Mouse (Mus musculus) midbrain, embryonic 16.5 days (tissue): ENCODE measurements around the gene Aym1. TPM values are rescaled to one million over a fixed set of nuclear protein-coding genes. Genes with fewer than 3 reads are reported as not detected.

ENCODE experiments used
- ATAC-seq: fragments of 200-750 bp; cut with Nextera tagmentation; 2 replicates; pipeline ENCODE4 v1.8.0; 2017; ENCODE audit warnings: moderate TSS enrichment
- H3K27ac ChIP-seq: fragments of 300-500 bp; sonication (generic); 2 replicates; pipeline ENCODE4 v1.5.1; 2014; ENCODE audit warnings: mild to moderate bottlenecking, low read length, mixed read lengths
- H3K27me3 ChIP-seq: fragments of 300-500 bp; sonication (generic); 2 replicates; pipeline ENCODE4 v1.6.1; 2014; ENCODE audit warnings: low read depth, low read length, mixed read lengths; ENCODE audit not compliant: control insufficient read depth, insufficient read depth
- H3K36me3 ChIP-seq: fragments of 300-500 bp; sonication (generic); 2 replicates; pipeline ENCODE4 v1.6.1; 2014; ENCODE audit warnings: mild to moderate bottlenecking, low read length, moderate library complexity, mixed read lengths; ENCODE audit not compliant: control insufficient read depth, insufficient read depth
- H3K4me1 ChIP-seq: fragments of 300-500 bp; sonication (generic); 2 replicates; pipeline ENCODE4 v1.6.1; 2014; ENCODE audit warnings: mild to moderate bottlenecking, low read length, mixed read lengths; ENCODE audit not compliant: control insufficient read depth, insufficient read depth
- H3K4me2 ChIP-seq: fragments of 300-500 bp; sonication (generic); 2 replicates; pipeline ENCODE4 v1.6.1; 2014; ENCODE audit warnings: mild to moderate bottlenecking, low read length, mixed read lengths
- H3K4me3 ChIP-seq: fragments of 300-500 bp; sonication (generic); 2 replicates; pipeline ENCODE4 v1.5.1; 2014; ENCODE audit warnings: low read depth, mild to moderate bottlenecking, low read length, moderate library complexity, mixed read lengths
- H3K9ac ChIP-seq: fragments of 300-500 bp; sonication (generic); 2 replicates; pipeline ENCODE4 v1.6.1; 2014; ENCODE audit warnings: low read depth, low read length, mixed read lengths
- H3K9me3 ChIP-seq: fragments of 300-500 bp; sonication (generic); replicated peaks from 2 replicates; pipeline ENCODE4 v1.6.1; 2014; ENCODE audit warnings: mild to moderate bottlenecking, low read length, mixed read lengths; ENCODE audit not compliant: control insufficient read depth, poor library complexity, severe bottlenecking
- WGBS: fragments of 180-500 bp; shearing (Covaris S2); extraction: QIAGEN DNeasy Blood & Tissue Kit; methylation state at CpG from one replicate; pipeline ENCODE4 v1.1.7; 2014; 5-methylcytosine and 5-hydroxymethylcytosine counted together
- polyA plus RNA-seq: library from polyadenylated mRNA; unstranded; fragments of >200 nt; fragmentation: Nextera tagmentation; extraction: Ambion mirVana; gene quantifications from 2 replicates; pipeline ENCODE4 v1.2.1, GENCODE M21; 2015

The Aym1 gene
- polyA plus RNA-seq, 1 experiment from 2014 or later = not detected

- ATAC-seq = no peak
- H3K4me2 ChIP-seq = no peak overlapping the region
- peaks cover 15% of the 10 kb centered on the region for H3K4me1 ChIP-seq
- WGBS = 8% methylated on average over 7 of the region's 7 CpGs
- H3K9me3 ChIP-seq = no peaks in the 10 kb centered on the region
- no peak overlapping the region for H3K4me3 ChIP-seq
- peaks cover 31% of the 10 kb centered on the region for H3K27me3 ChIP-seq
- H3K27ac ChIP-seq = no peak overlapping the region
- H3K9ac ChIP-seq = no peak overlapping the region
- no peaks in the 10 kb centered on the region for H3K36me3 ChIP-seq
Observed at GRCm38 (mm10) chr5:113349226-113349625, 7.9 kb upstream of the Aym1 start.

DNA sequence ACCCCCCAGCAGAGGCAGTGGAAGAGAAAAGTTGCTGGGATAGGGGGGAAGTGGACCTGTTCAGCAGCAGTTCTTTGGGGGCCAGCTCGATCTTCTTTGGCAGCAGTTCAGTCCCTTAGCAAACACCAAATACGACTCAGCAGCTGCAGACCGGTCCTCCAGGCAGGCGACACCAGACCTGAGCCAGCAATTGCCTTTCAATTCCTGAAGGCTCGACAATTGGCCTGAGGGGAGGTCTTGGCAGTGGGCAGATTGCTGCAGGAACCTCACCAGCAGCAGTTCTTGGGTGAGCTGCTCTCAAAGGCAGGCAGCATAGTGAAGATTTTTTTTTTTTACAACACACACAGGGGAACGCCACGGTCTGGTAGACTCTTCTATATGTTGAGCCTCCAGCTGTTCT is 7.3 kb upstream of the Aym1 start:
- Histone ChIP-seq H3K9ac (no peak overlapping the region), H3K4me1 (peaks cover 15% of the 10 kb centered on the region), H3K9me3 (no peaks in the 10 kb centered on the region), H3K27ac (no peak overlapping the region), H3K36me3 (no peaks in the 10 kb centered on the region), H3K4me2 (no peak overlapping the region), H3K4me3 (no peak overlapping the region), H3K27me3 (peaks cover 25% of the 10 kb centered on the region)
- 6% methylated on average over 7 of the region's 7 CpGs for WGBS
- ATAC-seq = no peak

GRCm38 (mm10) chr5:113351768-113352167 is 5.3 kb upstream of the Aym1 start:
- Histone ChIP-seq H3K9me3 (no peaks in the 10 kb centered on the region), H3K9ac (no peak overlapping the region), H3K27ac (no peak overlapping the region), H3K27me3 (peaks cover 11% of the 10 kb centered on the region), H3K36me3 (no peaks in the 10 kb centered on the region), H3K4me2 (no peak overlapping the region), H3K4me3 (no peak overlapping the region), H3K4me1 (peaks cover 13% of the 10 kb centered on the region; the same call in 1 of the 2 replicates)
- WGBS = 27% methylated on average over 3 of the region's 3 CpGs
- peak; percentile 41; the same call in 1 of the 2 replicates for ATAC-seq

- H3K4me2 ChIP-seq = no peak overlapping the region
- WGBS = 72% methylated on average over 6 of the region's 6 CpGs
Observed at GRCm38 (mm10) chr5:113352636-113353035, 4.5 kb upstream of the Aym1 start.

DNA sequence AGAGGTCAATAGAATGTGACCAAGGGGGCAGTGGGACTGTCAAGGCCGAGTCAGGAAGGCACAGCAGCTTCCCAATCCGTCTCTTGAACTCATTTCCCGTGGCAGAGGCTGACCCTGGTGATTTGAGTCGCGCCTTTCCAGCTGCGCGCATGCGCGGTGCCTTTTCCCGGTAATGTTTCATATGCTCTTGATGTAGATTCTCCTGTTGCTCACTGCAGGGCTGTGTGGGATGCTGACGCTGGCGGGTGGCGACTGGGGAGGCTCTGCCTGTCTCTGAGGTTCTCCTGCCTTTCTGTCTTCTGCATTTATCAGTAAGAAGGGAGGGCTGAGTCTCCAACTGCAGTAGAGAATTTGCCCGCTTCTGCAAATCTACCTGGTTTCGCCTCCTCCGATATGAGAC is 2.8 kb upstream of the Aym1 start:
- H3K4me2 ChIP-seq = peak overlapping the region; percentile 34
- H3K9ac ChIP-seq = no peak overlapping the region
- peaks cover 17% of the 10 kb centered on the region for H3K4me1 ChIP-seq
- H3K27me3 ChIP-seq = peaks cover 3% of the 10 kb centered on the region
- ATAC-seq = no peak
- no peak overlapping the region for H3K4me3 ChIP-seq
- H3K27ac ChIP-seq = no peak overlapping the region
- WGBS = 49% methylated on average over 16 of the region's 16 CpGs
- H3K9me3 ChIP-seq = no peaks in the 10 kb centered on the region
- no peaks in the 10 kb centered on the region for H3K36me3 ChIP-seq

More at GRCm38 (mm10) chr5:113352636-113353035, 4.5 kb upstream of the Aym1 start:
- Histone ChIP-seq H3K27ac (no peak overlapping the region), H3K4me1 (peaks cover 18% of the 10 kb centered on the region), H3K9ac (no peak overlapping the region), H3K36me3 (no peaks in the 10 kb centered on the region), H3K9me3 (no peaks in the 10 kb centered on the region), H3K4me3 (no peak overlapping the region), H3K27me3 (peaks cover 11% of the 10 kb centered on the region)
- ATAC-seq = no peak

GRCm38 (mm10) chr5:113357656-113358055 is 562 bp downstream of the Aym1 start:
- Histone ChIP-seq H3K27ac (no peak overlapping the region), H3K9ac (no peak overlapping the region), H3K4me1 (peaks cover 8% of the 10 kb centered on the region), H3K36me3 (no peaks in the 10 kb centered on the region), H3K4me3 (no peak overlapping the region), H3K27me3 (peaks cover 3% of the 10 kb centered on the region), H3K4me2 (no peak overlapping the region), H3K9me3 (no peaks in the 10 kb centered on the region)
- WGBS = 40% methylated on average over 3 of the region's 3 CpGs
- ATAC-seq = no peak

DNA sequence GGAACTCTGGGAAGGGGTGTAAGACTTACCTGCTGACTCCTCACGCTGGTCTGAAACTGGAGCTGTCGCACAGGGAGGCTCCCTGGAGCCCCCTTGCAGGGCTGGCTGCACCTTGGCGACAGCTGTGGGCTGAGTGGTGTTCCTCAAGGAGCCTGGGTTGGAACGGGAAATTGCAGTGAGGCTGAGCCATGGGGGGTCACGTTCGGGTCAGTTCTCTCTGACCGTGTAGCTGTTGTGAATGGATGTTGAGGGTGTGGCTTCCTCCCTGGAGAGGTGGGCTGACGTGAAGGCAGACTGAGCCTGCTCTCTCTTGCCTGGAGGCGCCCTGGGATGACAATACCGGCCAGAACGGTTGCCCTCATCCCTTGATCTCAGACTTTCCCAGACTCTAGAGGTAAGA is 1.7 kb downstream of the Aym1 start:
- H3K36me3 ChIP-seq = no peaks in the 10 kb centered on the region
- no peak for ATAC-seq
- WGBS = 7% methylated on average over 11 of the region's 11 CpGs

DNA sequence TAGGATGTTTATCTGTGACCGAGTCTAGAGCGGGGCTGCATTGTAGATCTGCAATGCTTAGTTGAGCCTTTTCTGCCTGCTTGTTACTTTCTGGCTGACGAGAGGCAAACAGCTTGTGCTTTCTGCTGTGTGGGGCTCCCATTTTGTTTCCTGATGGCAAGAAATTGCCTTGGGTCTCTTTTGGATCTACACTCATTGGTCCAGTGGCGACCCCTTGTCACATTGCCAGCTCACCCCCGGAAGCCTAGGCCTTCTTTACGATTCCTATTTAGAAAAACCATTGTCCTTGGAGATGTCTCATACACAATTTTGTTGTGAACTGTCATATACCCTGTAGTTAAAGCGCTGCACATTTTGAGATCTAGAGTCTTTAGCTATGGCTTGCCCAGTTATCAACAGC is 4.2 kb downstream of the Aym1 start:
- ATAC-seq = no peak
- Histone ChIP-seq H3K4me2 (no peak overlapping the region), H3K4me3 (no peak overlapping the region), H3K36me3 (no peaks in the 10 kb centered on the region), H3K27me3 (0 out of 2 replicates have a peak, but pooled peaks cover 3% of the 10 kb centered on the region), H3K4me1 (peaks cover 8% of the 10 kb centered on the region), H3K27ac (no peak overlapping the region), H3K9ac (no peak overlapping the region), H3K9me3 (no peaks in the 10 kb centered on the region)
- 85% methylated on average over 7 of the region's 7 CpGs for WGBS

More for the DNA sequence above, 1.7 kb downstream of the Aym1 start:
- Histone ChIP-seq H3K27ac (no peak overlapping the region), H3K4me3 (no peak overlapping the region), H3K4me1 (peaks cover 8% of the 10 kb centered on the region), H3K9me3 (no peaks in the 10 kb centered on the region), H3K4me2 (no peak overlapping the region), H3K9ac (no peak overlapping the region), H3K27me3 (peaks cover under 1% of the 10 kb centered on the region)

GRCm38 (mm10) chr5:113362258-113362996 is 5.3 kb downstream of the Aym1 start:
- Histone ChIP-seq H3K9ac (no peak overlapping the region), H3K9me3 (no peaks in the 10 kb centered on the region), H3K4me1 (peaks cover 3% of the 10 kb centered on the region), H3K27ac (no peak overlapping the region), H3K36me3 (no peaks in the 10 kb centered on the region), H3K4me2 (no peak overlapping the region), H3K27me3 (0 out of 2 replicates have a peak, but pooled peaks cover 3% of the 10 kb centered on the region), H3K4me3 (no peak overlapping the region)
- WGBS = 78% methylated on average over 9 of the region's 9 CpGs
- no peak for ATAC-seq
